Mouse (Mus musculus) liver, adult 2 months (tissue): ENCODE measurements around the gene Clmp. TPM values are rescaled to one million over a fixed set of nuclear protein-coding genes. Genes with fewer than 3 reads are reported as not detected.
"Not testable (repeated sequence)": the region's sequence is repeated elsewhere in the genome, so short reads cannot be mapped to it uniquely, and the experiment has no call there.

Source experiments
- DNase-seq: peaks from one replicate; pipeline ENCODE4 v3.0.0-alpha.2; 2011; ENCODE audit warnings: low read depth, low spot score; ENCODE audit errors: extremely low read depth
- H3K27ac ChIP-seq: fragments of 200-500 bp; replicated peaks from 2 replicates; pipeline ENCODE4 v1.5.1; 2012; ENCODE audit warnings: low read depth, mild to moderate bottlenecking, control low read depth, inconsistent platforms, low read length; ENCODE audit not compliant: insufficient read depth
- H3K27me3 ChIP-seq: fragments of 200-500 bp; 2 replicates; pipeline ENCODE4 v1.6.1; 2012; ENCODE audit warnings: mild to moderate bottlenecking, moderate library complexity, low read length, inconsistent platforms; ENCODE audit not compliant: control insufficient read depth, insufficient read depth
- H3K36me3 ChIP-seq: fragments of 200-500 bp; 2 replicates; pipeline ENCODE4 v1.6.1; 2012; ENCODE audit warnings: low read length, inconsistent platforms; ENCODE audit not compliant: control insufficient read depth, insufficient read depth
- H3K4me1 ChIP-seq: fragments of 200-500 bp; 2 replicates; pipeline ENCODE4 v1.6.1; 2011; ENCODE audit warnings: low read length; ENCODE audit not compliant: control insufficient read depth, insufficient read depth
- H3K4me3 ChIP-seq: fragments of 200-500 bp; 2 replicates; pipeline ENCODE4 v1.5.1; 2011; ENCODE audit warnings: low read depth, mild to moderate bottlenecking, control low read depth, low read length, moderate library complexity; ENCODE audit not compliant: insufficient read depth
- H3K79me2 ChIP-seq: fragments of 200-500 bp; 2 replicates; pipeline ENCODE4 v1.6.1; 2012; ENCODE audit warnings: inconsistent platforms, mild to moderate bottlenecking, low read length, moderate library complexity; ENCODE audit not compliant: control insufficient read depth, insufficient read depth
- H3K9ac ChIP-seq: fragments of 200-500 bp; 2 replicates; pipeline ENCODE4 v1.6.1; 2012; ENCODE audit warnings: low read depth, mild to moderate bottlenecking, control low read depth, inconsistent platforms, low read length
- CTCF ChIP-seq: fragments of 200-500 bp; IDR thresholded peaks from 2 replicates; pipeline ENCODE4 v1.5.1; 2011; ENCODE audit warnings: low read depth, low read length, control low read depth
- POLR2A ChIP-seq: fragments of 200-500 bp; IDR thresholded peaks from 2 replicates; pipeline ENCODE4 v1.6.1; 2011; ENCODE audit warnings: low read length, control low read depth; ENCODE audit not compliant: insufficient read depth; ENCODE audit errors: extremely low read depth
- WGBS: fragments of 180-500 bp; shearing (Covaris S2); methylation state at CpG from one replicate; pipeline ENCODE4 v1.1.7; 2018; 5-methylcytosine and 5-hydroxymethylcytosine counted together
- polyA plus RNA-seq: library from polyadenylated mRNA; depleted of rRNA; stranded (reverse); fragments of >200 nt; gene quantifications from 2 replicates; pipeline ENCODE4 v1.2.3, GENCODE M21; 2012
- total RNA-seq: library from RNA; depleted of rRNA; stranded (reverse); fragments of >200 nt; gene quantifications from 2 replicates; pipeline ENCODE4 v1.2.3, GENCODE M21; 2014

The Clmp gene
- total and polyA plus RNA-seq, 2 experiments: 0.46 to 1.3 TPM

GRCm38 (mm10) chr9:40784374-40784967, 98.7 kb downstream of the Clmp start:
- no peaks in the 10 kb centered on the region for H3K27me3 ChIP-seq
- WGBS: 47% methylated on average over 9 of the region's 9 CpGs

GRCm38 (mm10) chr9:40785452-40785851, 99.7 kb downstream of the Clmp start:
- TF ChIP-seq POLR2A (no peak), CTCF (no peak)
- Histone ChIP-seq H3K79me2 (no peaks in the 10 kb centered on the region), H3K4me3 (no peak overlapping the region), H3K27ac (no peak overlapping the region), H3K9ac (no peak overlapping the region), H3K36me3 (no peaks in the 10 kb centered on the region), H3K27me3 (no peaks in the 10 kb centered on the region), H3K4me1 (peaks cover 5% of the 10 kb centered on the region; the same call in 1 of the 2 replicates)
- DNase-seq: no peak
- WGBS: 87% methylated on average over 6 of the region's 6 CpGs

More at GRCm38 (mm10) chr9:40784374-40784967, 98.7 kb downstream of the Clmp start:
- DNase-seq: no peak
- Histone ChIP-seq H3K36me3 (no peaks in the 10 kb centered on the region), H3K4me3 (no peak overlapping the region), H3K27ac (no peak overlapping the region), H3K4me1 (peaks cover 5% of the 10 kb centered on the region; the same call in 1 of the 2 replicates), H3K79me2 (no peaks in the 10 kb centered on the region), H3K9ac (no peak overlapping the region)
- TF ChIP-seq POLR2A (no peak), CTCF (no peak)

- H3K4me1 ChIP-seq, DNase-seq, H3K79me2 ChIP-seq, H3K27ac ChIP-seq, H3K9ac ChIP-seq, H3K27me3 ChIP-seq, H3K36me3 ChIP-seq, H3K4me3 ChIP-seq: not testable (repeated sequence)
- WGBS: 92% methylated on average over 6 of the region's 6 CpGs
Observed at GRCm38 (mm10) chr9:40786820-40787219, 101.1 kb downstream of the Clmp start.

- DNase-seq: peak; percentile 30
- no peaks in the 10 kb centered on the region for H3K36me3 ChIP-seq
- H3K9ac ChIP-seq: no peak overlapping the region
- TF ChIP-seq CTCF (no peak), POLR2A (no peak)
- no peak overlapping the region for H3K27ac ChIP-seq
- H3K4me1 ChIP-seq: no peaks in the 10 kb centered on the region
- 62% methylated on average over 6 of the region's 6 CpGs for WGBS
- H3K79me2 ChIP-seq: no peaks in the 10 kb centered on the region
- no peak overlapping the region for H3K4me3 ChIP-seq
- no peaks in the 10 kb centered on the region for H3K27me3 ChIP-seq
Observed at GRCm38 (mm10) chr9:40791864-40792633, 106.3 kb downstream of the Clmp start.

- Histone ChIP-seq H3K4me3 (no peak overlapping the region), H3K9ac (no peak overlapping the region), H3K27me3 (no peaks in the 10 kb centered on the region), H3K4me1 (no peaks in the 10 kb centered on the region), H3K27ac (no peak overlapping the region), H3K79me2 (no peaks in the 10 kb centered on the region), H3K36me3 (no peaks in the 10 kb centered on the region)
- 94% methylated on average over 5 of the region's 5 CpGs for WGBS
- no peak for DNase-seq
- TF ChIP-seq POLR2A (no peak), CTCF (no peak)
Observed at GRCm38 (mm10) chr9:40793581-40793980, 107.8 kb downstream of the Clmp start.

- Histone ChIP-seq H3K9ac (no peak overlapping the region), H3K27me3 (no peaks in the 10 kb centered on the region), H3K79me2 (no peaks in the 10 kb centered on the region), H3K4me3 (no peak overlapping the region), H3K36me3 (no peaks in the 10 kb centered on the region), H3K27ac (no peak overlapping the region), H3K4me1 (peaks cover 2% of the 10 kb centered on the region; the same call in 1 of the 2 replicates)
- DNase-seq: no peak
- TF ChIP-seq CTCF (no peak), POLR2A (no peak)
- 83% methylated on average over 5 of the region's 5 CpGs for WGBS
Observed at GRCm38 (mm10) chr9:40794251-40794650, 108.5 kb downstream of the Clmp start.
